11 mouse cellular contexts compared by ENCODE assay signal in genomic region chr19:5512091-5513004, GRCm38 (mm10). TPM values are rescaled to one million over a fixed set of nuclear protein-coding genes. Genes with fewer than 3 reads are reported as not detected.
DNase-seq lines count a peak whose midpoint lies in the region; ATAC-seq and TF ChIP-seq lines count a peak whose summit lies in the region.
"Had no signal": no experiment of that assay in that cellular context is flagged by ENCODE, and none has a peak within 500 bp of the region (broad histone marks: within the 10 kb centered on the region; RNA-seq: fewer than 3 reads in every experiment).

No protein-coding gene starts in this region.

- 2% methylated on average over 12 of the region's 12 CpGs for WGBS in bone marrow, adult 2 months
- 80% methylated on average over 12 of the region's 12 CpGs for WGBS in neural tube, embryonic 15.5 days

- no peak for TF ChIP-seq POLR2A in bone marrow, adult 2 months (IDR thresholded peaks at IDR 0.05; ENCODE audit: borderline replicate concordance, control insufficient read depth, low read depth, low read length)

- H3K27ac ChIP-seq in layer of hippocampus, adult 2 months, result peak overlapping the region; percentile 12
- peak overlapping the region; percentile 83 for H3K27ac ChIP-seq in bone marrow, adult 2 months (ENCODE audit: control insufficient read depth, insufficient read depth, low read depth, low read length, poor library complexity)
- H3K27ac ChIP-seq in neural tube, embryonic 15.5 days (replicated peaks), result 0 out of 2 replicates have a peak overlapping the region, but pooled peaks have one; percentile 45
- H3K27ac ChIP-seq: neural tube, embryonic 13.5 days had no signal

- TF ChIP-seq CTCF in layer of hippocampus, adult 2 months (conservative IDR thresholded peaks at IDR 0.05), result no peak
- no peak for TF ChIP-seq CTCF in bone marrow, adult 2 months (IDR thresholded peaks at IDR 0.05; ENCODE audit: control insufficient read depth, insufficient read depth, low read length)

- H3K9ac ChIP-seq in neural tube, embryonic 15.5 days (replicated peaks), result no peak overlapping the region
- H3K9ac ChIP-seq: neural tube, embryonic 13.5 days had no signal

- H3K4me2 ChIP-seq in neural tube, embryonic 15.5 days, result peak overlapping the region; percentile 11; the same call in 1 of the 2 replicates

- no peaks in the 10 kb centered on the region; the same call in 1 of the 2 replicates for H3K4me1 ChIP-seq in bone marrow, adult 2 months (ENCODE audit: control insufficient read depth, insufficient read depth, low read length)
- H3K4me1 ChIP-seq in neural tube, embryonic 15.5 days, result peaks cover 33% of the 10 kb centered on the region

- no peak overlapping the region for H3K4me3 ChIP-seq in layer of hippocampus, adult 2 months
- peak overlapping the region; percentile 66 for H3K4me3 ChIP-seq in bone marrow, adult 2 months (replicated peaks; ENCODE audit: control insufficient read depth, low read depth, low read length)
- no peak overlapping the region for H3K4me3 ChIP-seq in neural tube, embryonic 15.5 days (replicated peaks)
- H3K4me3 ChIP-seq: neural tube, embryonic 13.5 days had no signal

- H3K27me3 ChIP-seq in neural tube, embryonic 15.5 days (replicated peaks), result no peaks in the 10 kb centered on the region
- H3K27me3 ChIP-seq: neural tube, embryonic 13.5 days had no signal

- no peaks in the 10 kb centered on the region for H3K36me3 ChIP-seq in neural tube, embryonic 15.5 days
- H3K36me3 ChIP-seq: neural tube, embryonic 13.5 days had no signal

- DNase-seq in layer of hippocampus, adult 2 months (ENCODE audit: low spot score in 2 of 2), result no peak
- DNase-seq in layer of hippocampus, adult 11-12 months (ENCODE audit: low spot score), result no peak
- peak; percentile 44 for DNase-seq in liver
- no peak for DNase-seq in urinary bladder, adult 2 months (ENCODE audit: low spot score)
- DNase-seq in right cerebral cortex, adult 18-20 months, result no peak
- DNase-seq: cerebellum, postnatal 14 days had no signal

- no peak for ATAC-seq in neural tube, embryonic 15.5 days (ENCODE audit: low FRiP score)
- ATAC-seq: inflammation-experienced regulatory T-cells, adult 6 months had no signal

- no peaks in the 10 kb centered on the region for H3K9me3 ChIP-seq in neural tube, embryonic 15.5 days (replicated peaks)
- H3K9me3 ChIP-seq: neural tube, embryonic 13.5 days had no signal

RNA-seq across cellular contexts. Expression of gene Snx32, which starts 2.0 kb away (rescaled TPM):
- 10 to 100 TPM; 85.9 to 86.6 TPM for total RNA-seq in layer of hippocampus, adult 2 months (2021)
- polyA plus RNA-seq in bone marrow, adult 2 months (2011; ENCODE audit: insufficient read depth, insufficient read length, low replicate concordance, missing spikeins), result 15.6 and 32.5 TPM in 2 replicates
- polyA plus RNA-seq in neural tube, embryonic 15.5 days (2015; fragmentation: Nextera tagmentation; extraction: Ambion mirVana), result 82.1 and 103 TPM in 2 replicates
- polyA plus RNA-seq in urinary bladder, adult 2 months (2012; rRNA removed), result 33.0 and 37.7 TPM in 2 replicates

RNA-seq across cellular contexts. Expression of gene 1700020D05Rik, which starts 8.8 kb away (rescaled TPM):
- 1 to 10 TPM; 6.2 to 9.1 TPM for total RNA-seq in layer of hippocampus, adult 2 months (2021)
- 4.0 and 4.8 TPM in 2 replicates for polyA plus RNA-seq in bone marrow, adult 2 months (2011; ENCODE audit: insufficient read depth, insufficient read length, low replicate concordance, missing spikeins)
- polyA plus RNA-seq in neural tube, embryonic 15.5 days (2015; fragmentation: Nextera tagmentation; extraction: Ambion mirVana), result 0.20 and 0.42 TPM in 2 replicates
- 1.5 and 2.2 TPM in 2 replicates for polyA plus RNA-seq in urinary bladder, adult 2 months (2012; rRNA removed)
- polyA plus RNA-seq: forebrain, embryonic 11.5 days; neural tube, embryonic 13.5 days had no signal

RNA-seq across cellular contexts. Expression of gene Cfl1, which starts 22.1 kb away (rescaled TPM):
- 1,000 to 10,000 TPM; 1,280 to 1,287 TPM for total RNA-seq in layer of hippocampus, adult 2 months (2021)
- 441 and 478 TPM in 2 replicates for polyA plus RNA-seq in bone marrow, adult 2 months (2011; ENCODE audit: insufficient read depth, insufficient read length, low replicate concordance, missing spikeins)
- polyA plus RNA-seq in neural tube, embryonic 15.5 days (2015; fragmentation: Nextera tagmentation; extraction: Ambion mirVana), result 3,233 and 3,320 TPM in 2 replicates
- 669 and 714 TPM in 2 replicates for polyA plus RNA-seq in urinary bladder, adult 2 months (2012; rRNA removed)

RNA-seq across cellular contexts. Expression of gene Mus81, which starts 24.1 kb away (rescaled TPM):
- 10 to 100 TPM; 40.9 to 42.9 TPM for total RNA-seq in layer of hippocampus, adult 2 months (2021)
- polyA plus RNA-seq in bone marrow, adult 2 months (2011; ENCODE audit: insufficient read depth, insufficient read length, low replicate concordance, missing spikeins), result 43.1 and 55.9 TPM in 2 replicates
- 48.0 and 48.4 TPM in 2 replicates for polyA plus RNA-seq in neural tube, embryonic 15.5 days (2015; fragmentation: Nextera tagmentation; extraction: Ambion mirVana)
- polyA plus RNA-seq in urinary bladder, adult 2 months (2012; rRNA removed), result 23.3 and 32.8 TPM in 2 replicates

RNA-seq across cellular contexts. Expression of gene Efemp2, which starts 38.6 kb away (rescaled TPM):
- total RNA-seq in layer of hippocampus, adult 2 months (2021), result 10 to 100 TPM; 13.2 to 14.1 TPM
- 229 and 236 TPM in 2 replicates for polyA plus RNA-seq in bone marrow, adult 2 months (2011; ENCODE audit: insufficient read depth, insufficient read length, low replicate concordance, missing spikeins)
- polyA plus RNA-seq in neural tube, embryonic 15.5 days (2015; fragmentation: Nextera tagmentation; extraction: Ambion mirVana), result 54.0 and 62.6 TPM in 2 replicates
- 77.3 and 86.8 TPM in 2 replicates for polyA plus RNA-seq in urinary bladder, adult 2 months (2012; rRNA removed)

Comparison
In these comparisons a context has a peak if more than half of its experiments do, and no peak if none do; other contexts are left out.
1. H3K27ac ChIP-seq: peak in every context shown above with its lines; median percentile 83 in bone marrow, adult 2 months; 45 in neural tube, embryonic 15.5 days; 12 in layer of hippocampus, adult 2 months.